Mouse (Mus musculus): ENCODE measurements at regions not wholly inside any gene's neighbourhood (a gene's known extent, or its start where the extent isn't known, plus 50 kb on each side); places are given as distances from the start of the nearest gene placed in this dataset.
"Not testable (repeated sequence)": the region's sequence is repeated elsewhere in the genome, so short reads cannot be mapped to it uniquely, and the experiment has no call there.

DNA sequence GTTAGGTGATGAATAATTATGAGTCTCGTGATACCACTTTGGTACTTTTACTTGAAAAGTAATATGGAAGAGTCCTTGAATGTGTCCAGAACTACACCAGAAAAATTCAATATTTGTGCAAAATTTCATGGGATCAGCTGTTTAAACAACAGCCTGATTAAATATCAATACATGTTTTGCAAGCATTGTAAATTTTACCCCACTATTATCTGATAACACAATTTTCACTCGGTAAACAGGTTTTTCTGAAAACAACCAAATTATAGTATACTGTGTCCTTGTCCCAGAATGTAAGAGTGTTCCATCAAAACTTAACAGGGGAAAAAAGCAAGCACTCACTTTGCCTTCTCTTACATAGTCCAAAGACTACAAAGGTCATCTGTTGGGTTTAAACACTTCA is 343.1 kb upstream of the Fign start:
- DNase-seq: no peak

DNA sequence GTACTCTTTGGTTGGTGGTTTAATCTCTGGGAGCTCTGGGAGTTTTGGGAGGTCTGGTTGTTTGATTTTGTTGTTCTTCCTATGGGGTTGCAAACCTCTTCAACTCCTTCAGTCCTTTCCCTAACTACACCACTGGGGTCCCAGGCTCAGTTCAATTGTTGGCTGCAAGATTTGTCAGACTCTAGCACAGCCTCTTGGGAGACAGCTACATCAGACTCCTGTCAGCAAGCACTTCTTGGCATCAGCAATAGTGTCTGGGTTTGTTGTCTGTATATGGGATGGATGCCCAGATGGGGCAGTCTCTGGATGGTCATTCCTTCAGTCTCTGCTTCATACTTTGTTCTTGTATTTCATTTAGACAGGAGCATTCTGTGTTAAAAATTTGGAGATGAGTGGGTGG is 319.3 kb upstream of the Fign start:
- DNase-seq: not testable (repeated sequence)

GRCm38 (mm10) chr2:64413846-64414245 is 316.0 kb upstream of the Fign start:
- no peak for DNase-seq

- no peak for DNase-seq
These were observed 315.4 kb upstream of the Fign start for GRCm38 (mm10) chr2:64413263-64413662.

DNA sequence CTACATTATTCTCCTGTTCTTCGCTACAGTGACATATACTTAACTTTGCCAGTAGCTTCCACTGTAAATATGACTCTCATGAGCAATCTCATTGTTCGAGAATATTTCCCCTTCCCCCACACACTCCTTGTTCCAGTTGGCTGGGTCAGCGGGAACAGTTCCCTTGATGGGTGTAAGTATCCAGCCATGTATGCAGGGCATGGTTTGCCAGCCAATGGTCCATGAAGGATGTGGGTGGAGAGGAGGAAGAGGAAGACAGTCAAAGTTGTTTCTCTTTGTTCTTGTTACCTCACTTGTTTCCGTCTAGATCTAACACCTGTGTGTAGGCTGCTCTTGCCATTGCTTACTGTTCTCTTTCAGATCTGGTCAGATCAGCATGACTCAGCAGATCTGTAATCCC is 298.1 kb upstream of the Fign start:
- no peak for DNase-seq

DNA sequence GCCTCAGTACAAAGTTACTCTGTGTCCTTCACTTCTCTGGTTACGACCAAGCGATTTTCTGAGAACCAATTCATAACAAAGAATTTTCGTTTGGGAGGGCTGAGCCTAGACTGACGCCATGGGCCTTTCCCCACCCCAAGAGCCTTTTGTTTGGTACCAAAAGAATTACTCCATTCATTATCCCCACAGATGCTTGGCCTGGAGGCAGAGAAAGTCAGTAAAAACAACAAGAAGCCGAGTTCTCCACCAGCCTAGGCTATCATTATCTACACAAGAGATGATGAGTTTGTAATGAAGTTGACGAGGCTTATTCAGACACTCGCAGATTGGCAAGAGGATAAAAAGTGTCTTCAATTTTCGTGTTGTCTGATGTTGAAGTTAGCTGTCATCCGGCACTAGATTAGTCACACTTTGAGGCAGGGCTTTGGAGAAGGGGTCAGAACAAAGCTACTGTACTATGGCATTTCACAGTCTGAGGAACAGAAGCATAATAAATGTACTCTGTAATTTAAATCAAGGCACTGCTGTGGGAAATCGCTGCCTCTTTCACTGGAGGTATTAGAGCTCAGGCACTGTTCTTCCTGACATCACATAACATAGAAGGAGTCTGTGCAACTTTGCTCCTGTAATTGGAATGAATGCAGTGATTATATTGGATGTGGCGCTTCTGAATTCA is 296.9 kb upstream of the Fign start:
- no peak for DNase-seq

DNA sequence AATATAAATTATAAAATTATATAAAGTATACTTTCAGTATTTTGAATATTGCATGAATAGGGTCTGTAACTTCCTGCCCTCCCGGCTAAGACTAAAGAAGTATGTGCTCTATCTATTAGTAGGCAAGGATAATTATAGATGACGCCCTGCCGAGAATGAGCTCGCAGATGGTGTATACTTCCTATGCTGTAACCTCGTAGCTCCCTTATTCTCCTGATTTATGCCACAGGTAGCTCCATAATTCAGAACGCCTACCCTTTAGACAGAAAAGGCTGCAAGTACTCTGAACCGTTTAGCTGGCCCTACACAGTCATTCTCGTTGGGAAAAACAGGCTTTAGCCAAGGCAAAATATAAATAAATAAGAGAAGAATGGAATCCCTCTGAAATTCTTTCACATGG is 296.4 kb upstream of the Fign start:
- DNase-seq: no peak

DNA sequence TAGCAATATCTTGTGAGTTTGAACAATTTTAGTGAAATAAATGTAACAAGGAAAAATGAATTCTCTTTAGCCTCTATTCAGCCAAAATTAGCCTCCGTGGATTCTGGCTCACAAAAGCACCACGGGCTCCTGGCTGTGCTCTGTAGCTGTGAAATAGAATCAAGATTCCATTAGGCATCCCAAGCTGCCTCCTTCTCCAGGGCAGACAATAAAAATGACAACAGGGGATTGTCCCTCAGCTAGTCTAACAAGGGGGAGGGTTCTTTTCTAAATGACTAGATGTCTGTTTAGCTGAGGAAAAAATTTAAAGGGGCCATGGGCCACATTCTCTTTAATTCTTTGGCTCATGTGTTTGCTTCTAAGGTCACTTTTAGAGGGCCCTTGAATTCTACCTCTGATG is 272.0 kb upstream of the Fign start:
- no peak for DNase-seq

DNA sequence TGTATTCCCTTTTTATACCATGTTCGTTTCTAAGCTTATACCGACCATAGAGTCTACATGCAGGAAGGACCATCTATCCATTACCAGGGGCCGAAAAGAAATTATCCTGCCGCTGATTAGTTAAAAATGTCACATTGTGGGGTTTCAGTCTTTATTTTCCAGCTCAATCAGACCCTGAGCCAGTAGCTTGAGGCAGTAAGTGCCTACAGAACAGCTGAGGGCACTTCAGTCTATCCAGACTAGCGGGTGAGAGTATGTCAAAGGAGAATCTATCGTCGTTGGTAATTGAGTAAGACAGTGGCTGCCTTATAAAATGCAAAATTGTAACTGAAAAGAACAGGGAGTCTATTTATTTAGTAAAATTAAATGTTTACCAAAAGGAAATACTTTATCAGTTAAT is 269.4 kb upstream of the Fign start:
- DNase-seq: no peak

DNA sequence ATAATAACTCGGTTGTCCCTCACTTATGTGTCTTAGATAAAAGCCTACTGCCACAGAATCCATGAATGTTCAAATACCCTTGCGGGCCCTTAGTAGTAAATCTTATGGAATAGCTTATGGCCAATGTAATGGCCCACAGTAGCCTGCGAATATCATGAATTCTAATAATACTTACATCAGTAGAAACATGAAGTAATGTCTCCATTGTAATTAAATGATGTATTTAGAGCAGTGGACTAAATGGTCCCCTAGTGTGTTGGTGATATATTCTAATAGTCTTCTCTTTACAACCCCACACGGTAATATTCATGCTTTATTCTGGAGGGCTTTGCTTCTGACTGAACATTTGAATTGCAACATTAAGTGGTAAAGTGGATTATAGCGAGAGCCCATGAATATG is 268.7 kb upstream of the Fign start:
- no peak for DNase-seq

DNA sequence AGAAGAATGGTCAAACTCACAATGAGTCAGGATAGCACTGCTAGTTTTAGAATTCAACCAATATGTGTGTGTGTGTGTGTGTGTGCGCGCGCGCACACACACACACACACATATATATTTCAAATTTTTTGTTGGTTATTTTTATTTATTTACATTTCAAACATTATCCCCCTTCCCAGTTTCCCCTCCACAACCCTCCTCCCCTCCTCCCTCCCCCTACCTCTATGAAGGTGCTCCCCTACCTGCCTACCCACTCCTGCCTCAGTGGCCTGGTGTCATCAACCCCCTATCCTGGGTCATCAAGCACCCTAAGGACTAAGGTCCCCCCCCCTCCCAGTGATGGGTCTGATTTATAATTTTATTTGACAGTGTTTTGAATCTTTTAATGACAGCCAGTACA is 258.4 kb upstream of the Fign start:
- no peak for DNase-seq

DNA sequence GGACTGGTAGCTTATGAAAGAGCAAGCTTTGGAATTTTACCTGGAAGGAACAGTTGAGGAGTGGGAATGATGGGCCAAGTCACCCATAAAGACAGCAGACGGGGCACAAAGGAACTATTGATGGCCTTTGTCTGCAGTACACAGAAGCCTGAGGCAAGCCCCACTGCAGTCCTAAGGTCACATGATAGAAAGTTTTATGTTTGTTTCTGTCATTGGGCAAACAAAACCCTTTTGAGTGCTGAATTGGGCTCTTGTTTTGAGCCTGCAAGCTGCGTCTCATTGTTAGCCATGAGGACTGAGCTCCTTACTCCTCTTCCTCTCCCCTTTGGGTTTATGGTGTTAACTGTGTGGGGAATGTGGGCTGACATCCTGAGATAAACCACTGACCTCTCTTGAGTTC is 227.7 kb upstream of the Fign start:
- no peak for DNase-seq

Data from cerebellum, postnatal 36 days (tissue).